Mouse (Mus musculus) kidney, embryonic 15.5 days (tissue): Measurements from ENCODE around the gene Mien1. TPM values are rescaled to one million over a fixed set of nuclear protein-coding genes. Genes with fewer than 3 reads are reported as not detected.
A peak's percentile ranks its signal among the peaks of the same experiment; 100 is the strongest.

ENCODE experiments used
- ATAC-seq: fragments of 200-750 bp; cut with Nextera tagmentation; replicated peaks from 2 replicates; pipeline ENCODE4 v1.8.0; 2017; ENCODE audit warnings: moderate TSS enrichment; ENCODE audit not compliant: low FRiP score
- H3K27ac ChIP-seq: fragments of 300-500 bp; sonication (generic); 2 replicates; pipeline ENCODE4 v1.5.1; 2015; ENCODE audit warnings: mild to moderate bottlenecking, inconsistent platforms
- H3K27me3 ChIP-seq: fragments of 300-500 bp; sonication (generic); 2 replicates; pipeline ENCODE4 v1.6.1; 2015; ENCODE audit warnings: inconsistent platforms
- H3K36me3 ChIP-seq: fragments of 300-500 bp; sonication (generic); 2 replicates; pipeline ENCODE4 v1.6.1; 2015; ENCODE audit warnings: inconsistent platforms
- H3K4me1 ChIP-seq: fragments of 300-500 bp; sonication (generic); 2 replicates; pipeline ENCODE4 v1.6.1; 2015; ENCODE audit warnings: inconsistent platforms
- H3K4me2 ChIP-seq: fragments of 300-500 bp; sonication (generic); 2 replicates; pipeline ENCODE4 v1.6.1; 2015; ENCODE audit warnings: moderate library complexity, mild to moderate bottlenecking, inconsistent platforms
- H3K4me3 ChIP-seq: fragments of 300-500 bp; sonication (generic); replicated peaks from 2 replicates; pipeline ENCODE4 v1.5.1; 2015; ENCODE audit warnings: mild to moderate bottlenecking, inconsistent platforms
- H3K9ac ChIP-seq: fragments of 300-500 bp; sonication (generic); 2 replicates; pipeline ENCODE4 v1.6.1; 2015; ENCODE audit warnings: mild to moderate bottlenecking, inconsistent platforms
- H3K9me3 ChIP-seq: fragments of 300-500 bp; sonication (generic); replicated peaks from 2 replicates; pipeline ENCODE4 v1.6.1; 2016; ENCODE audit warnings: inconsistent platforms
- whole genome bisulfite sequencing: fragments of 180-500 bp; shearing (Covaris S2); methylation state at CpG from one replicate; pipeline ENCODE4 v1.1.7; 2015; ENCODE audit warnings: mixed read lengths; 5-methylcytosine and 5-hydroxymethylcytosine counted together
- polyA plus RNA-seq: library from polyadenylated mRNA; unstranded; fragments of >200 nt; fragmentation: Nextera tagmentation; extraction: Ambion mirVana; gene quantifications from 2 replicates; pipeline ENCODE4 v1.2.1, GENCODE M21; 2015

The Mien1 gene
- polyA plus RNA-seq, 1 experiment from 2014 or later = 101 TPM

DNA sequence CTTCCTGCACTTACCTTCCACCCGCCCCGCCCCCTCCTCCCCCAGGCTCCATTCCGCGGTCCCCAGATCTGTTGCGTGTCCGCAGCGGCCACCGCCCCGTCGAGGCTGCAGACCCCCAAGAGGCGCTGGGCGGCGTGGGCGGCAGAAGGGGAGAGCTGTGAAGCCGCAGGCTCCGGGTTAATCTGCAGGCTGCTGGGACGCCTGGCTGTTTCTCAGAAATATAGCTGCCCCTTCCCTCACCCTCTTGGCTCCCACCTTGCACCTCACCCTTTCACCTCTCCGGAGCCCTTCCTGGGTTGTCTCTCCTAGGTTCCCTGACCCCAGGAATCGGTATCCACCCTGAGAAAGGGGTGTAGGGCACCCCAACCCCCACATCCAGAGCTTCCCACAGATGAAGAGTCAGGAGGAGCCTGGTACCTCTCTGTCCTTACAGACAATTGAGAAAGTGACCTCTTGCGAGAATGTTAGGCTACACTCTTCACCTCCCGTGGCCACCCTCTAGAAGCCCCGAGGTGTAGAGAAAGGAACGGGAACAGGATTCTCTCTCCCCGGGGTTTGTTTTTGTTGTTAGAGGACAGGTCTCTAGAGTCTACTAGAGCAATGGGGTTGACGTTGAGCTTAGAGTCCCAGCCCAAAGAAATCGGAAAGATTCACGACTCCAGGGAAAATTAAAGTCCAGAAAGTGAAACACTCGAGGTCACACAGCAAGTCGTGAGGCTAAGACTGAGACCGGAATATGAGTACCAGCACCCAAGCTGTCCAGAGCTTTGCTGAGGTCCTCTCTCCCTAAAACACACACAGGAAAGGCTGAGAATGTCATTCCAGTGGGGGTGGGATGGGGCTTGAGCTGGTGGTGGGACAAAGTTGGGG is 19.6 kb upstream of the Mien1 start:
- peak; percentile 17; the same call in 1 of the 2 replicates for ATAC-seq
- peak overlapping the region; percentile 79; the same call in 1 of the 2 replicates for H3K27ac ChIP-seq
- peak overlapping the region; percentile 55 for H3K9ac ChIP-seq
- 4% methylated on average over 20 of the region's 30 CpGs for WGBS
- peaks cover 26% of the 10 kb centered on the region for H3K36me3 ChIP-seq
- H3K27me3 ChIP-seq = peaks cover 29% of the 10 kb centered on the region
- peak overlapping the region; percentile 94 for H3K4me2 ChIP-seq
- H3K4me3 ChIP-seq = peak overlapping the region; percentile 61
- peaks cover 26% of the 10 kb centered on the region for H3K4me1 ChIP-seq
- no peaks in the 10 kb centered on the region for H3K9me3 ChIP-seq

DNA sequence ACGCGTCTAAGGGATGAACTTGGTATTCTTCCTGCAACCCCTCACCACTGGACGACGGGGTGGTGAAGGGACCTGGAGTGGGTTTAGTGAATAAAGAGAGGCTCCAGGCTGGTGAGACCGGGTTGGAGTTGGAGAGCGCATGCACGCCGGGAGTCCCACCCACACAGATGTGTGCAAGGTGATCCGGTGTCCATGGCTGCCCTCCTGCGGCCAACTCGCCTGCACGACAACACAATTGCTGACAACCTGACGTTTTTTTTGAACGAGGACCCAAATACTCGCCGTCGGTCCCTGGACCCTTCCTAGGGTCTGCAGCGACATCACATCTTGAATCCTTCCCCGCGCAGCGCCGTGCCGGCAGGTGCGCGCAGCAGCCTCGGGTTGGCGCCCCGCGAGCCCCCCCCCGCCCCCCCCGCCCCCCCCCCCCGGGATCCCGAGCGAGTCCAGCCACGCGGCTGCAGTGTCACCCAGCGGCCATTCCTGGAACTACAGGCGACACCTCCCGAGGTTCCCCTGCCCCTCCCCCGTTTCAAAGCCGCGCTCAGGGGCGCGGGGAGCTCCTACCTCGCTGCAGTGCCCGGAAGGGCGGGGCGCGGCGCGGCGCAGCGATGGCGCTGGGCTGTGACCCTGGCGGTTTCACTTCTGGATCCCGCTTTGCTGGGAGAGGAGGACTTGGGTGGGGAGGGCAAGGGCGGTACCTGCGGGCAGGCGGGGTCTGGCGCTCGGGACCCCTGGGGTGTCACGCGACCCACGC is 18.8 kb upstream of the Mien1 start:
- H3K9me3 ChIP-seq = no peaks in the 10 kb centered on the region
- peak overlapping the region; percentile 94 for H3K4me2 ChIP-seq
- H3K36me3 ChIP-seq = peaks cover 34% of the 10 kb centered on the region
- peaks cover 26% of the 10 kb centered on the region for H3K4me1 ChIP-seq
- peaks cover 29% of the 10 kb centered on the region for H3K27me3 ChIP-seq
- under 1% methylated on average over 46 of the region's 64 CpGs for WGBS
- peak overlapping the region; percentile 61 for H3K4me3 ChIP-seq
- H3K9ac ChIP-seq = peak overlapping the region; percentile 55
- H3K27ac ChIP-seq = peak overlapping the region; percentile 79
- peak; percentile 86 for ATAC-seq

DNA sequence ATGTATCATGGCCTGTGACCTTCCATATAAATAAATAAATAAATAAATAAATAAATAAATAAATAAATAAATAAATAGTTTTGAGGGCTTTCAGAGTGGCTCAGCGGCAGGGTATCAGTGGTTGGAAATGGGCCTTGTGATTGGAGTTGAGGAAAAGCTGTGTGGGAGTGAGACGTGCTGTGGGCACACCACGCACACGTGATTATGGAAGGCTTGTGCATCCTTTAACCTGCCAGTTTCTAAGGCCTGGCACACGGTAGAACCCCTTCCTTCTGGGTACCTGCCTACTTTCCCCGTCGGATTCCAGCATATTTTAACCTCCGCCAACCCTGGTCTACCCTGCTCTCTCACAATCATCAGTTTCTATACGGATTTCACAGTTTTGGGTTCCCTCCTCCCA is 18.2 kb upstream of the Mien1 start:
- H3K27ac ChIP-seq = peak overlapping the region; percentile 79
- peak; percentile 35; the same call in 1 of the 2 replicates for ATAC-seq
- WGBS = 22% methylated on average over 9 of the region's 9 CpGs

DNA sequence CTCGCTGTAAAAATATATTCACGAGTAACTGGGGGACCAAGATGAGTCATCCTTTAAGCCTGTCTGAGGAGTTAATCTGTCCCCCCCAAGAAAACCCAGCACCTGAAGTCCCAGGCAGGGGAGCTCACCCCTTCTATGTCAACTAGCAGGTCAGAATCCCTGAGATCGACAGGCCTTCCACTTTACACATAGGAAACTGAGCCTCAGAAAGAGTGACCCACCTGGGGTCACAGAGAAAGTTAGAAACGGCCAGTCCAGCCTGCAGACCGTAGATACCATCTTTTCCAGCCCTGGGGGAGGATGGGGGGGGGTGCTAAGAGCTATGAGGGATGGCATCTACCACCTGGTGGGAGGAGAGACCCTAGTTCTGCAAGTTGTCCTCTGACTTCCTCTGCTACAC is 17.8 kb upstream of the Mien1 start:
- Histone ChIP-seq H3K9ac (no peak overlapping the region), H3K4me2 (peak overlapping the region; percentile 94; the same call in 1 of the 2 replicates), H3K9me3 (no peaks in the 10 kb centered on the region), H3K27me3 (peaks cover 29% of the 10 kb centered on the region), H3K4me3 (no peak overlapping the region), H3K27ac (0 out of 2 replicates have a peak overlapping the region, but pooled peaks have one; percentile 18), H3K36me3 (peaks cover 43% of the 10 kb centered on the region), H3K4me1 (peaks cover 26% of the 10 kb centered on the region)
- no peak for ATAC-seq
- 65% methylated on average over 5 of the region's 5 CpGs for WGBS

More for the DNA sequence above, 18.2 kb upstream of the Mien1 start:
- Histone ChIP-seq H3K27me3 (peaks cover 29% of the 10 kb centered on the region), H3K36me3 (peaks cover 40% of the 10 kb centered on the region), H3K4me1 (peaks cover 26% of the 10 kb centered on the region), H3K9me3 (no peaks in the 10 kb centered on the region), H3K9ac (peak overlapping the region; percentile 35), H3K4me2 (peak overlapping the region; percentile 94), H3K4me3 (peak overlapping the region; percentile 61)

DNA sequence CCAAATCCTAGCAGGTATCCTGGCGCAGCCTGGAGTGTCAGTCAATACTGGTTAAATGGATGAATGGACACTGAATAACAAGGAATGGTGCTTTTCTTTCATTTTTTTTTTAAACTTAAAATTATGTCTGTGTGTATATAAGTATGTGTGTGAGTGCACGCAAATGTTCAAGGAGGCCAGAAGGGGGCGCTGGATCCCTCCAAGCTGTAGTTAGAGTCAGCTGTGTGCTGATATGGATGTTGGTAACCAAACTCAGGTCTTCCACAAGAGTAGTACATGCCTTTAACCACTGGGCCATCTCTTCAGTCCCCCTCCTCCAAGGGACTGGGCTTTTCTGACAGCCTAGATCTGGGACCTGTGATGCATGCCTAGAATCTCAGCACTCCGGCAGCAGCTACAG is 16.7 kb upstream of the Mien1 start:
- H3K9me3 ChIP-seq = no peaks in the 10 kb centered on the region
- no peak overlapping the region for H3K9ac ChIP-seq
- WGBS = 84% methylated on average over 4 of the region's 4 CpGs
- peaks cover 28% of the 10 kb centered on the region for H3K27me3 ChIP-seq
- H3K4me3 ChIP-seq = no peak overlapping the region
- H3K4me2 ChIP-seq = no peak overlapping the region
- ATAC-seq = no peak
- H3K4me1 ChIP-seq = peaks cover 30% of the 10 kb centered on the region
- H3K36me3 ChIP-seq = peaks cover 47% of the 10 kb centered on the region
- no peak overlapping the region for H3K27ac ChIP-seq

DNA sequence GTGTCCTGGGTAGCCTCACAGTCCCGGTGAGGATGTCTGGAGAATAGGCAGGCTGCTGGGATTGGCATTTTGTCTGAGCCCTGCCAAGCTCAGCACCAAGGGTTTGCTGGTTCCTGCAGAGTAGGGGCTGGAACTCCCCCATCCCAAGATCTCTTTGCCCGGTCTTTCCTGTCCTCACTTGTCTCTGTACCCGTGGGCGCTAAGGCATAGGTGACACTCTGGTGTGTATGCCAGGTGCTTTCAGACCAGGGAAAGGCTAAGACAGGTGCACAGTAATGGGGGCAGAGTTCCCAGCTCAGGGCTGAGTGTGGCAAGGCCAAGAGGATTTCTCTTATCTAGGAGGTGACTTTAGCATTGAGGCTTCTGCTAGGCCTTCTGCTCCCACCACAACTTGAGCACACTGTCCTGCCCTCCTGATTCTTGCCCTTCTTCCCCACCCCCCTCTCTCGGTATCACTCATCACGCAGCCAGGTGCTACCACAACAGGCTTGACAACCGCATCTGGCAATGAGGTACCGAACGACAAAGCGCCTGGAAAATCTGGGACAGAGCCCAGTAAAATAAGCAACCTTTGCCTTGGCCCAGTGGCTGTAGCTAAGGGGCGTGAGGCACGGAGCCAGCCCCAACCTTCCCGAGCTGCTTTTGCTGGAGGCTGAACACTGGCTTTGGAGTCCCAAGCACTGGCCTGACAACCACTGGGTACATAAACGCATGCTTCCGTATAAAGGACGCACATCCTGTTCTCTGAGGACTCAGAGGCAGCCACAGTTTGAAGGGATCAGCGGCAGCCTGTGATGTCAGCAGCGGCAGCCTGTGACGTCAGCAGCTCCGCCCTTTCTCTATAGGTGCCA is 11.4 kb upstream of the Mien1 start:
- H3K9ac ChIP-seq = no peak overlapping the region
- peaks cover 39% of the 10 kb centered on the region for H3K36me3 ChIP-seq
- ATAC-seq = no peak
- H3K9me3 ChIP-seq = no peaks in the 10 kb centered on the region
- peaks cover 29% of the 10 kb centered on the region for H3K27me3 ChIP-seq
- peaks cover 49% of the 10 kb centered on the region for H3K4me1 ChIP-seq
- H3K27ac ChIP-seq = 0 out of 2 replicates have a peak overlapping the region, but pooled peaks have one; percentile 83
- H3K4me2 ChIP-seq = peak overlapping the region; percentile 61
- WGBS = 79% methylated on average over 20 of the region's 20 CpGs
- peak overlapping the region; percentile 47 for H3K4me3 ChIP-seq

DNA sequence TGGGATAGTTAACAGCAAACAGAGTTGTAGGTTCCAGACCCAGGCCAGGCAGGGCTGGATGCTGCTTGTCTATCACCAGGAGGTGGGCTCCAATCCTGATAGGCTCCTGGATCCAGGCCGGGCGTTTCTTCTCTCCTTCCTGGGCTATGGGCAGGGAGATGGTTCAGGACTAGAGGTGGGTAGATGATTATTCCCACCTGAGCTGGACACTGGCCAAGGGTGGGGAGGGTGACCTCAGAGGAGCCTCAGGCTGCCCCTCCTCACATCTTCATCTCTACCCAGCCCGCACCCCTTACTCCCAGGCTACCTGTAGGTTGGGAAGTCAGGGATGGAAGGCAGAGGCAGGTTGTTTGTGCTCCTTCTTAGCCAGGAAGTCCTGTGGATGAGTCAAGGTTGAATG is 10.6 kb upstream of the Mien1 start:
- WGBS = 69% methylated on average over 3 of the region's 3 CpGs
- peak overlapping the region; percentile 61 for H3K4me2 ChIP-seq
- H3K4me3 ChIP-seq = peak overlapping the region; percentile 47
- ATAC-seq = no peak
- no peaks in the 10 kb centered on the region for H3K9me3 ChIP-seq
- peak overlapping the region; percentile 83; the same call in 1 of the 2 replicates for H3K27ac ChIP-seq
- no peak overlapping the region for H3K9ac ChIP-seq
- H3K36me3 ChIP-seq = peaks cover 32% of the 10 kb centered on the region
- peaks cover 52% of the 10 kb centered on the region for H3K4me1 ChIP-seq
- peaks cover 29% of the 10 kb centered on the region for H3K27me3 ChIP-seq

DNA sequence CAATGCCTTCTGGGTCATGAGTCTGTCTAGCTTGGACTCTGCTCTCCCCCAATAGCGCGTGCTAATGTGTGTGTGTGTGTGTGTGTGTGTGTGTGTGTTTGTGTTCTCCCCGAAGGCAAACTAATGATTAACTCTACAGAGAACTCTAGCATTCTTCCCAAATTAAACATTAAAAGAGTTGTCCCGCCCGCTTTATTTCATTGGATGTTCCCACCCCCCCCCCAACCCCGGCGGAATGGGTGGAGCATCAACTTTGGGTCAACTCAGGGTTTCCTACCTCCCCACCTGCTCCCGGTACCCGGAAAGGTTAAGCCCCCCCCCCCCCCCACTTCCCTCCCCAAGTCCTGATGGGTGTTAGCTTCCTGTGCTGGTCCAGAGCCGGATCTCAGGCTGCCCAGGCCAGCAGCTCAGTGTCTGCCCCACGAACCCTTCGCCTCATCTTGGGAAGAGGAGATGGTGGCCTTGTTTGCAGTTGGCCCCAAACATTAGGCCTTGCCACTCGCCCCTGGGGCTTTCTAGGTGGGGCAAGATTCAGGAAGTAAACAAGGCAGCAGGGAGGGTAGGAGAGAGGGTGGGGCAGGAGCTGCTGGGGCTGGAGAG is 9.5 kb upstream of the Mien1 start:
- Histone ChIP-seq H3K9me3 (no peaks in the 10 kb centered on the region), H3K4me2 (peak overlapping the region; percentile 61), H3K9ac (peak overlapping the region; percentile 35), H3K4me3 (peak overlapping the region; percentile 47), H3K36me3 (peaks cover 20% of the 10 kb centered on the region), H3K4me1 (peaks cover 52% of the 10 kb centered on the region), H3K27me3 (peaks cover 29% of the 10 kb centered on the region), H3K27ac (peak overlapping the region; percentile 96)
- WGBS = 35% methylated on average over 13 of the region's 13 CpGs
- ATAC-seq = peak; percentile 43; the same call in 1 of the 2 replicates

DNA sequence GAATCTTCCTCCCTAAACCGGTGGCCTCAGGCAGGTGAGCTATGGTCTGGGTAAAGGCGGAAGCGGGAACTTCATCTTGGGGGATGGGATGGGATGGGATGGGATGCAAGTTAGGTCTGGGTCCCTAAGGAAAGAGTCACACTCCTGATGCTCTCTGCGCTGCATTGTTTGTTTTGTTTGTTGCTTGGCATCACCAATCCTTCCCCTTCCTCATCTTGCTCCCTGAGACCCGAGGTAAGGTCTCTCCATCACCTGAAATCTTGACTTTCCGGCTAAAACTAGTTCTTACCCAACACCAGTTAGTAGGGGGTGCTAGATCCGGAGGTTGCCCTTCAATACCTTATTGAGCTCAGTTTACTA is 8.7 kb upstream of the Mien1 start:
- peak overlapping the region; percentile 50 for H3K4me2 ChIP-seq
- ATAC-seq = no peak
- peak overlapping the region; percentile 96 for H3K27ac ChIP-seq
- H3K27me3 ChIP-seq = peaks cover 29% of the 10 kb centered on the region
- no peaks in the 10 kb centered on the region for H3K9me3 ChIP-seq
- WGBS = 17% methylated on average over 7 of the region's 7 CpGs
- peak overlapping the region; percentile 47 for H3K4me3 ChIP-seq
- peak overlapping the region; percentile 35 for H3K9ac ChIP-seq
- peaks cover 12% of the 10 kb centered on the region for H3K36me3 ChIP-seq
- peaks cover 52% of the 10 kb centered on the region for H3K4me1 ChIP-seq

DNA sequence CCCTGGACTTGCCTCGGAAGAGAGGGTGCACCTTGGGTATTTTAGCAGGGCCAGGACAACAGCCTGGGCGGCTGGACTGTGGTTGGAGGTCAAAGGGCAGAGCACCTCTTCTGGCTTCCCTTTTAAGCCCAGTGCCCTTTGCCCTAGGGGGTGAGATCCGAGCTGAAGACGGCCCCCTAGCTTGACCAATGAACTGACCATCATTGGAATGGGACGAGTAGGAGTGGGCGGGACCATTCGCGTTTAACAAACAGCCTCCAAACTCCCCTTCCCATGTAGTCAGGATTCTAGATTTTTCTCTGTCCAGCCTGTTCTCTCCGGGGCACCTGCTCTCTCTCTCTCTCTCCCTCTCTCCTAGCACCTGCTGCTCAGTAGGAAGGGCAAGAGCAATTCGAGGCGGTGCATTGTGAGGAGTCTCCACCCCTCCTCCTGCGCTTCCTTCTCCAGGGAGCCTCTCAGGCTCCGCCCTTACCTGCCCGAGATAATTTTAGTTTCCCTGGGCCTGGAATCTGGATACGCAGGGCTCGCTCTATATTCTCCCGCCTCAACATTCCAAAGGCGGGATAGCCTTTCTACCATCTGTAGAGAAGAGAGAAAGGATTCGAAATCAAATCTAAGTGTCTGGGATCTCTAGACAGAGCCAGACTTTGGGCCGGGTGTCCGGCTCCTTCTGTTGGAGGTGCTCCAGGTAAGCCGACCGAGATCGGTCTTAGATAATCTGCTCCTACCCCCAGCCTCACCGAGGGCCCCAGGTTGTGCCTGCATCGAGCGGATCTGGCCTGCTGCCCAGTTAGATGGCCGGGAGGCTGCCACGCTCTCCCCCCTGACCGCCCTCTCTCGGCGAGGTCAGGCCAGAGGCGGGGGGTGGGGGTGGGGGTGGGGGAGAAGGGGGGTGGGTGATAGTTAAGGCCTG is 8.0 kb upstream of the Mien1 start:
- peaks cover 6% of the 10 kb centered on the region; the same call in 1 of the 2 replicates for H3K36me3 ChIP-seq
- peak overlapping the region; percentile 47 for H3K4me3 ChIP-seq
- no peaks in the 10 kb centered on the region for H3K9me3 ChIP-seq
- peak overlapping the region; percentile 96 for H3K27ac ChIP-seq
- ATAC-seq = peak; percentile 74
- 3% methylated on average over 33 of the region's 33 CpGs for WGBS
- peaks cover 29% of the 10 kb centered on the region for H3K27me3 ChIP-seq
- peak overlapping the region; percentile 35 for H3K9ac ChIP-seq
- H3K4me1 ChIP-seq = peaks cover 52% of the 10 kb centered on the region
- peak overlapping the region; percentile 50 for H3K4me2 ChIP-seq
